Mouse (Mus musculus): Measurements from ENCODE around the gene Syna. TPM values are rescaled to one million over a fixed set of nuclear protein-coding genes. Genes with fewer than 3 reads are reported as not detected.

The Syna gene
- polyA plus RNA-seq, 1 experiment from 2014 or later = not detected

GRCm38 (mm10) chr5:134555463-134556164 lies 4.4 kb downstream of the Syna start:
- H3K4me3 ChIP-seq (ENCODE audit: low read depth, low read length) = no peak overlapping the region
- DNase-seq (ENCODE audit: low spot score) (peak; percentile 86), ATAC-seq (ENCODE audit: insufficient number of reproducible peaks, low FRiP score, low TSS enrichment, low read depth) (no peak)
- H3K36me3 ChIP-seq (ENCODE audit: control insufficient read depth, insufficient read depth, low read length) = no peaks in the 10 kb centered on the region
- no peak overlapping the region for H3K27ac ChIP-seq (replicated peaks; ENCODE audit: low read depth, low read length)
- no peaks in the 10 kb centered on the region; the same call in 1 of the 2 replicates for H3K9me3 ChIP-seq (ENCODE audit: control insufficient read depth, low read length)
- WGBS = 11% methylated on average over 20 of the region's 20 CpGs
- peaks cover 21% of the 10 kb centered on the region for H3K4me1 ChIP-seq (ENCODE audit: control insufficient read depth, insufficient read depth, low read length)
- no peaks in the 10 kb centered on the region for H3K27me3 ChIP-seq (ENCODE audit: control insufficient read depth, insufficient read depth, low read length)
- H3K4me2 ChIP-seq (ENCODE audit: low read depth, severe bottlenecking) = peak overlapping the region; percentile 18; the same call in 1 of the 2 replicates
- H3K9ac ChIP-seq (ENCODE audit: low read length) = no peak overlapping the region; the same call in 1 of the 2 replicates

- no peak overlapping the region for H3K4me2 ChIP-seq (ENCODE audit: low read depth, severe bottlenecking)
- no peaks in the 10 kb centered on the region; the same call in 1 of the 2 replicates for H3K9me3 ChIP-seq (ENCODE audit: control insufficient read depth, low read length)
- no peaks in the 10 kb centered on the region for H3K36me3 ChIP-seq (ENCODE audit: control insufficient read depth, insufficient read depth, low read length)
- no peak for DNase-seq (ENCODE audit: low spot score)
- H3K27ac ChIP-seq (replicated peaks; ENCODE audit: low read depth, low read length) = no peak overlapping the region
- WGBS = 88% methylated on average over 5 of the region's 5 CpGs
- no peak overlapping the region for H3K4me3 ChIP-seq (ENCODE audit: low read depth, low read length)
- H3K4me1 ChIP-seq (ENCODE audit: control insufficient read depth, insufficient read depth, low read length) = peaks cover 26% of the 10 kb centered on the region
- no peak for ATAC-seq (ENCODE audit: insufficient number of reproducible peaks, low FRiP score, low TSS enrichment, low read depth)
- no peak overlapping the region for H3K9ac ChIP-seq (ENCODE audit: low read length)
- H3K27me3 ChIP-seq (ENCODE audit: control insufficient read depth, insufficient read depth, low read length) = no peaks in the 10 kb centered on the region
Observed at GRCm38 (mm10) chr5:134553951-134554546, 5.9 kb downstream of the Syna start.

DNA sequence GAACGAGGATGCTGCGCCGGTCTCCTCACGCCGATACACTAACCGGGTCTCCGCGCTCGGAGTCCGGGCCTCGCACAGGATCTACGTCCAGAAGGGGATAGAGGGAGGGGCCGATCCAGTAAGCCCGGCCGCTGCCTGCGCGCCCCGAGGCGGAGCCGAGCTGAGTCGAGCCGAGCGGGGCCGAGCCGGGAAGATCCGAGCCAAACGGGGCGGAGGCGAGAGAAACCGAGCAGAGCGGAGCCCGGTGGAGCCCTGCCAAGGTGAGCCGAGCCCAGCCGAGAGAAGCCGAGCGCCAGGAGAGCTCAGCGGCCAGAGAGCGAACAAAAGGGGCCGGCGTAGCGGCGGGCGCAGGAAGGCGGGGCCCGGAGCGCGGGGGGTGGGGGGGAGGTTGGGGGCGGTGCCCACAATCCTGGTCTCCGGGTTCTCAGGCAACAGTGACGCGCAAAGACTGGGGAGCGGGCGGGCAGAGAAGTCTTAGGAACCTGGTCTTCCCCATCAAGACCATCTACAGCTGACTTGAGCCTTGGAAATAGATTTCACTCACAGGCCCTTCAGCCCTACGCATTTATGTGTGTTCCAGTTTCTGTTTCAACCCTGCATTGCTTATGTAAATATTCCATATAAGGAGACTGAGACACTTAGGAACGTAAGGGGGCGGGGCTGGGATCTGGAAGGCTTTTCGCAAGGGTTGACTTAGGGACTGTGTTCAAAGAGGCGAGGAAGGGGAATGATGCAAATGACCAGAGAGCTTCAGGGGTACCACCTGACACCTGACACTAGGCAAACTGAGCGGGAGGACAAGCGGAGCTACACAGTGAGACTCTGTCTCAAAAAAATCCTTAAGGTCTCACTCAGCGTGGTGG lies 7.6 kb downstream of the Syna start, which contains the start of gene Clip2:
Gene Clip2, minus strand, starts transcription at position 325 of the 863 bp plus-strand sequence.
- DNase-seq (ENCODE audit: low spot score) = peak; percentile 93
- Histone ChIP-seq H3K27ac (replicated peaks; ENCODE audit: low read depth, low read length) (peak within 1 kb of the TSS; percentile 94), H3K4me1 (ENCODE audit: control insufficient read depth, insufficient read depth, low read length) (peaks cover 29% of the 10 kb centered on the region), H3K9ac (ENCODE audit: low read length) (peak within 1 kb of the TSS; percentile 87), H3K4me3 (ENCODE audit: low read depth, low read length) (peak within 1 kb of the TSS; percentile 86), H3K36me3 (ENCODE audit: control insufficient read depth, insufficient read depth, low read length) (no peaks in the 10 kb centered on the region; the same call in 1 of the 2 replicates), H3K4me2 (ENCODE audit: low read depth, severe bottlenecking) (peak within 1 kb of the TSS; percentile 98), H3K9me3 (ENCODE audit: control insufficient read depth, low read length) (no peaks in the 10 kb centered on the region), H3K27me3 (ENCODE audit: control insufficient read depth, insufficient read depth, low read length) (no peaks in the 10 kb centered on the region)
- ATAC-seq (ENCODE audit: insufficient number of reproducible peaks, low FRiP score, low TSS enrichment, low read depth) = peak; percentile 85
- WGBS = under 1% methylated on average over 55 of the region's 61 CpGs

DNA sequence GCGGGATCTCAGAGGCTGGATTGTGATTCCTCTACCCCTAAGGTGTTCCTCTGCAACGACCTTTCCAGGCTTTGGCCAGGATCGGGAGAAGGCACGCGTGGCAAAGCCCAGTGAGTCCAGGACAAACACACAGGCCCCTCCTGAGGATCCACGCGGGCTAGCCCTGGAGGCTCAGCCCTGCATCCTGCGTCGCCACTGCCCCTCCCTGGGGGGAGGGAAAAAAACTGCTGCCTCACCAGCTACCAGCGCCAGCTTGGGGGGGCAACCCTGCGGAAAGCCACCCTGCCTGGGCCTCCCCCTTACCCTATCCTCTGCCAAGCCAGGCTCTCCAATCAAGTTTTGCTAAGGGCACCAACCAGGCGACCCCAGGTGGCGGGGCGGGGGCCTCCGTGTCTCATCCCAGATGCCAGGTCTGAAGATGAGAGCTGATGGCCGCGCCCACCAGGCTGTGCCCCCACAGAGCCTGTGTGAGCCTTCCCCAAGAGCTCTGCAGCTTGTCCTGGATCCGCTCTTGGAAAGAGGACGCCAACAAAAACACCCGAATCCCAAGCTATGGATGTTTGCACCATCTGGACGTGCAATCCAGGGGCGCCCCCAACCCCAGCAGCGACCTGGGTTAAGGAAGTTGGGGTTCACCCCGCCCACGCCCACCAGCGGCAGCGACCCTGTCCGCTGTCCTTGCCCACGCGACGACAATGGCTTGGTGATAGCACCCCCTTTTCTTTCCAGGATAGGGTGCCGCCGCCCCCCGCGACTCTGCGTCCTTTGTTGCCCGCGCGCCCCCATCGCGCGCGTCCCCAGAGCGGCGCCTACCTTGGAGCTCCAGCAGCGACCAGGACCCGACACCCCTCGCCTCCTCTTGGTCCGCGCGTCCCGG lies 8.5 kb downstream of the Syna start:
- Histone ChIP-seq H3K27me3 (ENCODE audit: control insufficient read depth, insufficient read depth, low read length) (no peaks in the 10 kb centered on the region), H3K4me2 (ENCODE audit: low read depth, severe bottlenecking) (peak overlapping the region; percentile 98), H3K9me3 (ENCODE audit: control insufficient read depth, low read length) (no peaks in the 10 kb centered on the region), H3K4me1 (ENCODE audit: control insufficient read depth, insufficient read depth, low read length) (peaks cover 29% of the 10 kb centered on the region), H3K36me3 (ENCODE audit: control insufficient read depth, insufficient read depth, low read length) (no peaks in the 10 kb centered on the region; the same call in 1 of the 2 replicates), H3K27ac (replicated peaks; ENCODE audit: low read depth, low read length) (peak overlapping the region; percentile 94), H3K4me3 (ENCODE audit: low read depth, low read length) (peak overlapping the region; percentile 86), H3K9ac (ENCODE audit: low read length) (peak overlapping the region; percentile 87)
- DNase-seq (ENCODE audit: low spot score) (peak; percentile 58), ATAC-seq (ENCODE audit: insufficient number of reproducible peaks, low FRiP score, low TSS enrichment, low read depth) (0 out of 2 replicates have a peak, but pooled peaks have one; percentile 8)
- WGBS = 2% methylated on average over 52 of the region's 52 CpGs

DNA sequence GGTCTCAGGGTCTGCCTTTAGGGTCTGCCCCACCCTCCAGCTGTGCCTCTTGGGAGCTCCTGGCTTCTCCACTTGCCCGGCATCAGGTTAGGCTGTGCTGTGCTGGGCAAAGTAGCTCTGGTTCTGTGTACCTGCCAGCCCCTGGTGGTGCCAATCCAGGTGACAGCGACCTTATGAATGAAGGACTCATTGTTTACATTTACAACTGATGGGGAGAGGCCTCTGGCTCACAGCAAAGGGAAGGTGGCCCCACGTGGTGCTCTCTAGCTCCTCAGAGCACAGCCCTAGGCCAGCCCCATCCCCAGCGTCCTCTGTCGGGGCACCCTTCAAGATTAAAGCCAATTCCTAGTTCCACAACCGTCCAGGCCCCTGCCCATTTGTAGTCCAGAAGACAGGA lies 9.1 kb downstream of the Syna start:
- Histone ChIP-seq H3K4me1 (ENCODE audit: control insufficient read depth, insufficient read depth, low read length) (peaks cover 27% of the 10 kb centered on the region), H3K27ac (replicated peaks; ENCODE audit: low read depth, low read length) (peak overlapping the region; percentile 94; the same call in 1 of the 2 replicates), H3K9me3 (ENCODE audit: control insufficient read depth, low read length) (no peaks in the 10 kb centered on the region), H3K36me3 (ENCODE audit: control insufficient read depth, insufficient read depth, low read length) (no peaks in the 10 kb centered on the region; the same call in 1 of the 2 replicates), H3K4me3 (ENCODE audit: low read depth, low read length) (peak overlapping the region; percentile 86), H3K4me2 (ENCODE audit: low read depth, severe bottlenecking) (peak overlapping the region; percentile 98), H3K9ac (ENCODE audit: low read length) (peak overlapping the region; percentile 87), H3K27me3 (ENCODE audit: control insufficient read depth, insufficient read depth, low read length) (no peaks in the 10 kb centered on the region)
- ATAC-seq (ENCODE audit: insufficient number of reproducible peaks, low FRiP score, low TSS enrichment, low read depth) (peak; percentile 7; the same call in 1 of the 2 replicates), DNase-seq (ENCODE audit: low spot score) (no peak)
- 12% methylated on average over 6 of the region's 6 CpGs for WGBS

GRCm38 (mm10) chr5:134549640-134550168 lies 10.3 kb downstream of the Syna start:
- H3K27ac ChIP-seq (replicated peaks; ENCODE audit: low read depth, low read length) = no peak overlapping the region
- no peak overlapping the region; the same call in 1 of the 2 replicates for H3K4me3 ChIP-seq (ENCODE audit: low read depth, low read length)
- H3K27me3 ChIP-seq (ENCODE audit: control insufficient read depth, insufficient read depth, low read length) = no peaks in the 10 kb centered on the region
- 89% methylated on average over 3 of the region's 3 CpGs for WGBS
- H3K9ac ChIP-seq (ENCODE audit: low read length) = no peak overlapping the region
- no peaks in the 10 kb centered on the region; the same call in 1 of the 2 replicates for H3K36me3 ChIP-seq (ENCODE audit: control insufficient read depth, insufficient read depth, low read length)
- ATAC-seq (ENCODE audit: insufficient number of reproducible peaks, low FRiP score, low TSS enrichment, low read depth) = no peak
- no peak for DNase-seq (ENCODE audit: low spot score)
- H3K4me1 ChIP-seq (ENCODE audit: control insufficient read depth, insufficient read depth, low read length) = peaks cover 21% of the 10 kb centered on the region
- H3K9me3 ChIP-seq (ENCODE audit: control insufficient read depth, low read length) = no peaks in the 10 kb centered on the region
- no peak overlapping the region for H3K4me2 ChIP-seq (ENCODE audit: low read depth, severe bottlenecking)

GRCm38 (mm10) chr5:134548306-134548705 lies 11.7 kb downstream of the Syna start:
- DNase-seq (ENCODE audit: low spot score) = no peak

More at GRCm38 (mm10) chr5:134548306-134548705, 11.7 kb downstream of the Syna start:
- peaks cover 21% of the 10 kb centered on the region for H3K4me1 ChIP-seq (ENCODE audit: control insufficient read depth, insufficient read depth, low read length)
- H3K4me3 ChIP-seq (ENCODE audit: low read depth, low read length) = no peak overlapping the region
- H3K27ac ChIP-seq (replicated peaks; ENCODE audit: low read depth, low read length) = no peak overlapping the region
- WGBS = 54% methylated on average over 5 of the region's 5 CpGs
- no peaks in the 10 kb centered on the region for H3K27me3 ChIP-seq (ENCODE audit: control insufficient read depth, insufficient read depth, low read length)
- no peaks in the 10 kb centered on the region for H3K9me3 ChIP-seq (ENCODE audit: control insufficient read depth, low read length)
- H3K36me3 ChIP-seq (ENCODE audit: control insufficient read depth, insufficient read depth, low read length) = no peaks in the 10 kb centered on the region; the same call in 1 of the 2 replicates
- H3K9ac ChIP-seq (ENCODE audit: low read length) = no peak overlapping the region
- H3K4me2 ChIP-seq (ENCODE audit: low read depth, severe bottlenecking) = no peak overlapping the region
- ATAC-seq (ENCODE audit: insufficient number of reproducible peaks, low FRiP score, low TSS enrichment, low read depth) = no peak
